22 mouse cellular contexts compared by ENCODE assay signal in genomic region chr3:67459881-67460280, GRCm38 (mm10). TPM values are rescaled to one million over a fixed set of nuclear protein-coding genes. Genes with fewer than 3 reads are reported as not detected.
DNase-seq lines count a peak whose midpoint lies in the region; ATAC-seq lines count a peak whose summit lies in the region.
"Had no signal": no experiment of that assay in that cellular context is flagged by ENCODE, and none has a peak within 500 bp of the region (broad histone marks: within the 10 kb centered on the region; RNA-seq: fewer than 3 reads in every experiment).

No protein-coding gene starts in this region.

- no peaks in the 10 kb centered on the region for H3K9me3 ChIP-seq in hindbrain, embryonic 13.5 days
- H3K9me3 ChIP-seq in hindbrain, embryonic 12.5 days (replicated peaks): no peaks in the 10 kb centered on the region
- H3K9me3 ChIP-seq in midbrain, embryonic 12.5 days: no peaks in the 10 kb centered on the region
- no peaks in the 10 kb centered on the region for H3K9me3 ChIP-seq in midbrain, embryonic 16.5 days (replicated peaks; ENCODE audit: control insufficient read depth, low read length, poor library complexity, severe bottlenecking)
- H3K9me3 ChIP-seq in neural tube, embryonic 13.5 days: no peaks in the 10 kb centered on the region
- H3K9me3 ChIP-seq in neural tube, embryonic 15.5 days (replicated peaks): no peaks in the 10 kb centered on the region
- H3K9me3 ChIP-seq: embryonic facial prominence, embryonic 13.5 days; forebrain, embryonic 13.5 days; heart, embryonic 15.5 days had no signal

- peaks cover 27% of the 10 kb centered on the region for H3K4me1 ChIP-seq in hindbrain, embryonic 13.5 days (replicated peaks)
- H3K4me1 ChIP-seq in hindbrain, embryonic 12.5 days: peaks cover 15% of the 10 kb centered on the region
- H3K4me1 ChIP-seq in midbrain, embryonic 12.5 days: peaks cover 26% of the 10 kb centered on the region
- peaks cover 5% of the 10 kb centered on the region for H3K4me1 ChIP-seq in midbrain, embryonic 16.5 days (ENCODE audit: control insufficient read depth, insufficient read depth, low read length)
- peaks cover 28% of the 10 kb centered on the region for H3K4me1 ChIP-seq in neural tube, embryonic 13.5 days (replicated peaks)
- peaks cover 17% of the 10 kb centered on the region for H3K4me1 ChIP-seq in neural tube, embryonic 15.5 days

- 56% methylated on average over 3 of the region's 3 CpGs for WGBS in hindbrain, embryonic 13.5 days
- 73% methylated on average over 3 of the region's 3 CpGs for WGBS in hindbrain, embryonic 12.5 days
- 44% methylated on average over 3 of the region's 3 CpGs for WGBS in midbrain, embryonic 12.5 days
- WGBS in midbrain, embryonic 16.5 days: 29% methylated on average over 3 of the region's 3 CpGs
- 45% methylated on average over 3 of the region's 3 CpGs for WGBS in neural tube, embryonic 13.5 days
- 42% methylated on average over 3 of the region's 3 CpGs for WGBS in neural tube, embryonic 15.5 days

- ATAC-seq in hindbrain, embryonic 13.5 days (ENCODE audit: low FRiP score): no peak
- ATAC-seq in hindbrain, embryonic 12.5 days (ENCODE audit: low FRiP score): no peak
- no peak for ATAC-seq in midbrain, embryonic 12.5 days (ENCODE audit: low FRiP score, low read depth)
- no peak for ATAC-seq in midbrain, embryonic 16.5 days
- no peak for ATAC-seq in neural tube, embryonic 13.5 days (ENCODE audit: low read depth)
- ATAC-seq in neural tube, embryonic 15.5 days (ENCODE audit: low FRiP score): no peak
- ATAC-seq: activated CD4-positive, CD25-positive, alpha-beta regulatory T cell, adult 4 months; forebrain, embryonic 13.5 days; Patski had no signal

- peak overlapping the region; percentile 64; the same call in 1 of the 2 replicates for H3K27ac ChIP-seq in hindbrain, embryonic 13.5 days
- H3K27ac ChIP-seq in hindbrain, embryonic 12.5 days: no peak overlapping the region
- H3K27ac ChIP-seq in midbrain, embryonic 12.5 days (replicated peaks): peak overlapping the region; percentile 42; the same call in 1 of the 2 replicates
- H3K27ac ChIP-seq in midbrain, embryonic 16.5 days (ENCODE audit: low read length): no peak overlapping the region
- H3K27ac ChIP-seq in neural tube, embryonic 13.5 days (replicated peaks): peak overlapping the region; percentile 87; the same call in 1 of the 2 replicates
- peak overlapping the region; percentile 72; the same call in 1 of the 2 replicates for H3K27ac ChIP-seq in neural tube, embryonic 15.5 days (replicated peaks)
- H3K27ac ChIP-seq: embryonic facial prominence, embryonic 13.5 days; forebrain, embryonic 13.5 days; heart, adult 2 months; heart, embryonic 15.5 days had no signal

- H3K27me3 ChIP-seq in hindbrain, embryonic 13.5 days: no peaks in the 10 kb centered on the region
- H3K27me3 ChIP-seq in hindbrain, embryonic 12.5 days: no peaks in the 10 kb centered on the region
- H3K27me3 ChIP-seq in midbrain, embryonic 12.5 days: no peaks in the 10 kb centered on the region
- no peaks in the 10 kb centered on the region for H3K27me3 ChIP-seq in midbrain, embryonic 16.5 days (ENCODE audit: control insufficient read depth, insufficient read depth, low read depth, low read length)
- no peaks in the 10 kb centered on the region for H3K27me3 ChIP-seq in neural tube, embryonic 13.5 days
- H3K27me3 ChIP-seq in neural tube, embryonic 15.5 days (replicated peaks): no peaks in the 10 kb centered on the region
- H3K27me3 ChIP-seq: CH12.LX; embryonic facial prominence, embryonic 13.5 days; forebrain, embryonic 13.5 days; heart, embryonic 15.5 days; Patski had no signal

- H3K4me2 ChIP-seq in hindbrain, embryonic 13.5 days: no peak overlapping the region
- H3K4me2 ChIP-seq in hindbrain, embryonic 12.5 days (replicated peaks): no peak overlapping the region
- H3K4me2 ChIP-seq in midbrain, embryonic 12.5 days (replicated peaks): no peak overlapping the region
- H3K4me2 ChIP-seq in midbrain, embryonic 16.5 days (ENCODE audit: low read length): no peak overlapping the region
- H3K4me2 ChIP-seq in neural tube, embryonic 13.5 days: no peak overlapping the region
- H3K4me2 ChIP-seq in neural tube, embryonic 15.5 days: no peak overlapping the region
- H3K4me2 ChIP-seq: embryonic facial prominence, embryonic 13.5 days; forebrain, embryonic 13.5 days; heart, embryonic 11.5 days; heart, embryonic 15.5 days had no signal

- H3K9ac ChIP-seq in hindbrain, embryonic 13.5 days: no peak overlapping the region
- no peak overlapping the region for H3K9ac ChIP-seq in hindbrain, embryonic 12.5 days
- H3K9ac ChIP-seq in midbrain, embryonic 12.5 days (replicated peaks): no peak overlapping the region
- H3K9ac ChIP-seq in midbrain, embryonic 16.5 days (ENCODE audit: low read depth, low read length): no peak overlapping the region
- no peak overlapping the region for H3K9ac ChIP-seq in neural tube, embryonic 13.5 days
- H3K9ac ChIP-seq in neural tube, embryonic 15.5 days (replicated peaks): no peak overlapping the region
- H3K9ac ChIP-seq: embryonic facial prominence, embryonic 13.5 days; forebrain, embryonic 13.5 days; heart, embryonic 15.5 days had no signal

- DNase-seq in neural tube, embryonic 10.5 days (ENCODE audit: extremely low spot score, low spot score): no peak
- DNase-seq in ovary, postnatal 10 days (ENCODE audit: low spot score): no peak
- DNase-seq: adrenal gland, postnatal 14 days; cerebellum, adult 18-20 months; cerebellum, adult 9-11 months; cerebellum, postnatal 36 days; gastrocnemius, postnatal 14 days; heart, adult 2 months; heart, postnatal 14 days had no signal

- no peak overlapping the region for H3K4me3 ChIP-seq in hindbrain, embryonic 13.5 days
- no peak overlapping the region for H3K4me3 ChIP-seq in hindbrain, embryonic 12.5 days
- no peak overlapping the region for H3K4me3 ChIP-seq in midbrain, embryonic 12.5 days
- H3K4me3 ChIP-seq in midbrain, embryonic 16.5 days (ENCODE audit: low read depth, low read length): no peak overlapping the region
- no peak overlapping the region for H3K4me3 ChIP-seq in neural tube, embryonic 13.5 days
- no peak overlapping the region for H3K4me3 ChIP-seq in neural tube, embryonic 15.5 days (replicated peaks)
- H3K4me3 ChIP-seq: embryonic facial prominence, embryonic 13.5 days; forebrain, embryonic 13.5 days; heart, adult 2 months; heart, embryonic 15.5 days had no signal

- peaks cover 51% of the 10 kb centered on the region for H3K36me3 ChIP-seq in hindbrain, embryonic 13.5 days
- peaks cover 43% of the 10 kb centered on the region for H3K36me3 ChIP-seq in hindbrain, embryonic 12.5 days
- peaks cover 40% of the 10 kb centered on the region for H3K36me3 ChIP-seq in midbrain, embryonic 12.5 days
- H3K36me3 ChIP-seq in midbrain, embryonic 16.5 days (ENCODE audit: control insufficient read depth, insufficient read depth, low read length): peaks cover 29% of the 10 kb centered on the region
- peaks cover 51% of the 10 kb centered on the region for H3K36me3 ChIP-seq in neural tube, embryonic 13.5 days
- H3K36me3 ChIP-seq in neural tube, embryonic 15.5 days: peaks cover 45% of the 10 kb centered on the region

RNA-seq across cellular contexts. Expression of gene Lxn, which starts 3.8 kb away (rescaled TPM):
- polyA plus RNA-seq in hindbrain, embryonic 13.5 days (2015; fragmentation: Nextera tagmentation; extraction: Ambion mirVana): 165 and 227 TPM in 2 replicates
- polyA plus RNA-seq in hindbrain, embryonic 12.5 days (2016; fragmentation: Nextera tagmentation; extraction: Ambion mirVana): 125 and 139 TPM in 2 replicates
- polyA plus RNA-seq in midbrain, embryonic 12.5 days (2016; fragmentation: Nextera tagmentation; extraction: Ambion mirVana): 88.8 and 93.2 TPM in 2 replicates
- 149 and 186 TPM in 2 replicates for polyA plus RNA-seq in midbrain, embryonic 16.5 days (2015; fragmentation: Nextera tagmentation; extraction: Ambion mirVana)
- 295 and 298 TPM in 2 replicates for polyA plus RNA-seq in neural tube, embryonic 13.5 days (2015; fragmentation: Nextera tagmentation; extraction: Ambion mirVana)
- polyA plus RNA-seq in neural tube, embryonic 15.5 days (2015; fragmentation: Nextera tagmentation; extraction: Ambion mirVana): 191 and 236 TPM in 2 replicates

RNA-seq across cellular contexts. Expression of gene Gfm1, which starts 30.0 kb away (rescaled TPM):
- 29.4 and 34.1 TPM in 2 replicates for polyA plus RNA-seq in hindbrain, embryonic 13.5 days (2015; fragmentation: Nextera tagmentation; extraction: Ambion mirVana)
- polyA plus RNA-seq in hindbrain, embryonic 12.5 days (2016; fragmentation: Nextera tagmentation; extraction: Ambion mirVana): 38.5 and 39.6 TPM in 2 replicates
- polyA plus RNA-seq in midbrain, embryonic 12.5 days (2016; fragmentation: Nextera tagmentation; extraction: Ambion mirVana): 42.4 and 44.0 TPM in 2 replicates
- 29.5 and 33.3 TPM in 2 replicates for polyA plus RNA-seq in midbrain, embryonic 16.5 days (2015; fragmentation: Nextera tagmentation; extraction: Ambion mirVana)
- polyA plus RNA-seq in neural tube, embryonic 13.5 days (2015; fragmentation: Nextera tagmentation; extraction: Ambion mirVana): 30.9 and 31.6 TPM in 2 replicates
- polyA plus RNA-seq in neural tube, embryonic 15.5 days (2015; fragmentation: Nextera tagmentation; extraction: Ambion mirVana): 31.2 and 34.0 TPM in 2 replicates

RNA-seq across cellular contexts. Expression of gene Rarres1, which starts 55.4 kb away (rescaled TPM):
- 1.3 TPM in 2 replicates for polyA plus RNA-seq in hindbrain, embryonic 13.5 days (2015; fragmentation: Nextera tagmentation; extraction: Ambion mirVana)
- polyA plus RNA-seq in hindbrain, embryonic 12.5 days (2016; fragmentation: Nextera tagmentation; extraction: Ambion mirVana): 1.3 and 1.6 TPM in 2 replicates
- 0.86 and 1.1 TPM in 2 replicates for polyA plus RNA-seq in midbrain, embryonic 12.5 days (2016; fragmentation: Nextera tagmentation; extraction: Ambion mirVana)
- polyA plus RNA-seq in midbrain, embryonic 16.5 days (2015; fragmentation: Nextera tagmentation; extraction: Ambion mirVana): 2.7 and 3.2 TPM in 2 replicates
- polyA plus RNA-seq in neural tube, embryonic 13.5 days (2015; fragmentation: Nextera tagmentation; extraction: Ambion mirVana): 1.5 and 3.7 TPM in 2 replicates
- polyA plus RNA-seq in neural tube, embryonic 15.5 days (2015; fragmentation: Nextera tagmentation; extraction: Ambion mirVana): 3.3 and 3.9 TPM in 2 replicates
- polyA plus RNA-seq: Patski had no signal

Comparison
In these comparisons a context has a peak if more than half of its experiments do, and no peak if none do; other contexts are left out.
1. H3K27ac ChIP-seq: peak in hindbrain, embryonic 13.5 days (single experiment), midbrain, embryonic 12.5 days (single experiment), neural tube, embryonic 13.5 days (single experiment) and neural tube, embryonic 15.5 days (single experiment); none in hindbrain, embryonic 12.5 days (single experiment) and midbrain, embryonic 16.5 days (single experiment).